Mouse (Mus musculus) myocyte (in vitro differentiated cells): ENCODE measurements around the gene Mink1.

ENCODE experiments used
- E2F4 ChIP-seq: IDR thresholded peaks from one replicate; pipeline ENCODE4 v1.6.1; 2011; ENCODE audit warnings: mild to moderate bottlenecking, control low read depth, moderate library complexity; ENCODE audit not compliant: insufficient read depth
- MYOD1 ChIP-seq, 3 experiments: IDR thresholded peaks; one replicate each; pipeline ENCODE4 v1.6.1; 2011; ENCODE audit warnings: control low read depth in 2 of 3, low read depth in 2 of 3, mild to moderate bottlenecking in 2 of 3, moderate library complexity in 1 of 3; ENCODE audit not compliant: insufficient read length in 2 of 3, control insufficient read depth in 1 of 3
- MYOG ChIP-seq, 3 experiments: IDR thresholded peaks; one replicate each; pipeline ENCODE4 v1.6.1; 2011; ENCODE audit warnings: control low read depth in 2 of 3, low read depth in 2 of 3, mild to moderate bottlenecking in 2 of 3; ENCODE audit not compliant: insufficient read length in 2 of 3, control insufficient read depth in 1 of 3, insufficient read depth in 1 of 3
- POLR2A ChIP-seq: IDR thresholded peaks from one replicate; pipeline ENCODE4 v1.6.1; 2011; ENCODE audit warnings: low read depth, mild to moderate bottlenecking, control low read depth, moderate library complexity; ENCODE audit not compliant: insufficient read length
- POLR2AphosphoS2 ChIP-seq: IDR thresholded peaks from one replicate; pipeline ENCODE4 v1.6.1; 2011; ENCODE audit warnings: low read depth, control low read depth; ENCODE audit not compliant: insufficient read length
- TCF12 ChIP-seq: IDR thresholded peaks from one replicate; pipeline ENCODE4 v1.6.1; 2011; ENCODE audit warnings: mild to moderate bottlenecking, control low read depth; ENCODE audit not compliant: poor library complexity, insufficient read depth, severe bottlenecking
- TCF3 ChIP-seq: IDR thresholded peaks from one replicate; pipeline ENCODE4 v1.6.1; 2011; ENCODE audit warnings: low read depth, control low read depth; ENCODE audit not compliant: insufficient read length
- USF1 ChIP-seq: IDR thresholded peaks from one replicate; pipeline ENCODE4 v1.6.1; 2011; ENCODE audit warnings: low read depth, mild to moderate bottlenecking, control low read depth, moderate library complexity

DNA sequence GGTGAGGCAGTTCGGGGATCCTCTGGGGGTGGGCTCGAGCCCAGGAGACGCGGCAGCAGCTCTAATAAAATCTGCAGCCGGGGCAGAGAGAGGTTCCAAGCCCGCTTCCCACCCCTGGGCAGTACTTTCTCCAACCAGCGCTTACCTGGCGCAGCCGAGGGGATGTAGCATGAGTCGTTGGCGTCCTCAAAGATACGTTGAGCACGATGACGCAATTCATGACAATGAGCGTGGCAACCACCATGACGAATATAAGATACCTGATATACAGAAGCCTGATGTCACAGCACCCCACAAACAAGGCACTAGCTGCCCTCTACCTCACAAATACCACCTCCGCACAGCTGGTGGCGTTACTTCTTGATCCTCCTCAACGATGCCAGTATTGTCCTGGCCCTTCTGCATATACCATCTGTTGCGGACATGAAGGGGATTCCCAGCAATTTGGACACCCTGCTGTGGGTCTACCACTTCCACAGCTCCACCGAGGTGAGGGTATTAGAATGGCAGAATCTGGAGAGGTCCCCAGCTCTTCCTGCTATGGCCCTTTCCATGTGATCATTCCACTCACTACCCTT is 52.9 kb downstream of the Mink1 start, which contains the start of gene 4930544D05Rik:
- TF ChIP-seq E2F4 (no peak), POLR2A (no peak), TCF12 (no peak), POLR2AphosphoS2 (no peak), USF1 (no peak), MYOG (IDR thresholded peaks at IDR 0.05; ENCODE audit: control insufficient read depth in 1 of 3, insufficient read depth in 1 of 3, insufficient read length in 2 of 3, low read depth in 2 of 3) (no peak), TCF3 (no peak), MYOD1 (IDR thresholded peaks at IDR 0.05; ENCODE audit: control insufficient read depth in 1 of 3, insufficient read length in 2 of 3, low read depth in 2 of 3) (no peak)
